Mouse (Mus musculus): Measurements from ENCODE around the gene Ccl20.

The Ccl20 gene

DNA sequence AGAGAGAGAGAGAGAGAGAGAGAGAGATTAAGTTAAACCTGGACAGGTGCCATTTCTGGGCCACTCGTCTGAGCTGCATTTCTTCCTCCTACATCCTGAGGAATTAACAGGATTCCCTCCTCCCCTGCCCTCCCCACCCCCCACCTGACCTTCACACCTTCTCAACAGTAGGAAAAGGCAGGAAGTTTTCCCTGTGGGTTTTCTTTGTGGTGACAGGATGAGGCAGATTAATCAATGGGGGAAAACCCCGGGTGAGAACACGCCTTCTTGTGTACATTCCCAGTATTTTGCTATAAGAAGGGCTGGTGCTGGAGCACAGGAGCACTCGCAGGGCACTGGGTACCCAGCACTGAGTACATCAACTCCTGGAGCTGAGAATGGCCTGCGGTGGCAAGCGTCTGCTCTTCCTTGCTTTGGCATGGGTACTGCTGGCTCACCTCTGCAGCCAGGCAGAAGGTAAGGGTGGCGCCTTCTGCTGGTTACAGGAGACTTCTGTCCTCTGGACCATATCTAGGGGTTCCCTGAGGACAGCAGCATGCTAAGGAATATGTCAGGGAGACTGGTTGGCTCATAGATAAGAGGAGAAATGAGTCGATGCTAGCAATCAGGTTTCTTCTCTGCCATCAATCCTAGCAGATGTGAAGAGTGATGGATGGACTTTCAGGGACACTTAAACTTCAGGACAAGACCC is at the start of gene Ccl20:
TSS of gene Ccl20 (plus strand) at position 320 of the 691 bp plus-strand sequence.
- DNase-seq (ENCODE audit: low read depth, low spot score): no peak

DNA sequence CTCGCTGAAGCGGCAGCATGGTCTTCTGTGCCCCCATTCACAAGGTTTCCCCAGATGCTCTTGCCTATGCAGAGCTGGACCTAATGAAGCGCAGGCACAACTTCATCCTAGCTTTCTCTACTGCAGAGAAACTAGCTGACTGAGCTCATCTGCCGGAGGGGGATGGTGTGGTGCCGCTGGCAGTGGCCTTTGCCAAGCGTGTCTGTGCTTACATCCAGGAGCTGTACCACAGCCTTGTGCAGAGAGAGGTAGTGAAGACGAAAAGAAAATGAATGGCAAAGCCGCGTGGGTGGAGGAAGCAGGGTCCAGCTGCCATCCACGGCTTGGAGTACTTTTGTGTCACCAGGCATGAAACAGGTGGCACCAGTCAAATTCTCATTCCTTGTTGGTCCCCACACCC is 49.4 kb upstream of the Ccl20 start:
- no peak for DNase-seq (ENCODE audit: low read depth, low spot score)

DNA sequence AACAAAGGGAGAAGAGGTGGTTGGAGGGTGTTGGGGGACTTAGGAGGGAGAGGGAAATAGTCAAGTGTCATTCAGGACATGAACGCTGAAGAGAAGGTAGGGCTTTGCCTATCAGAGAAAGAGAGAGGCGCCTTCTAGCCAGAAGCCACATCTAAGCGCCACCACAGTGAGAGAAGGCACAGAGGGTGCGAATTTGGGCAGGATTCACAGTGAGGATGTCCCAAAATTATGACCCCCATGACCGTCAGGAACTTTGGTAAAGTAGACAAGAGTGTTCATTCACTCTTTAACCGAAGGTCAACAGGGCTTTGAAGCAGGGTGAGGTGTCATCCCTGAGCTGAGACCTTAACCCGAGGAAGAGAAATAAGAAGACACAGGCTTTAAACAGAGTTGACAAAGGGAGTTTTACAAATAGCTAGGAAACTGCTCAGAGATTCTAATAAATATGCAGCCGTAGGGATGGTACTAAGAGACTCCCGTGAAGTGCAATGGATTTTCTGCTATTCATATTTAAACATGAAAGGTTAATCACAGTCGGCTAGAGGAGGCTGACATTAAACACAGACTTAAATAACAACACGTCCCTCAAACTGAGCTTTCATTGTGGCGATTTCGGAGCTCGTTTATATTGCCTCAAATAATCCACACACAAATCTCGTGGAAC is 40.9 kb upstream of the Ccl20 start:
- DNase-seq (ENCODE audit: low read depth, low spot score): no peak

DNA sequence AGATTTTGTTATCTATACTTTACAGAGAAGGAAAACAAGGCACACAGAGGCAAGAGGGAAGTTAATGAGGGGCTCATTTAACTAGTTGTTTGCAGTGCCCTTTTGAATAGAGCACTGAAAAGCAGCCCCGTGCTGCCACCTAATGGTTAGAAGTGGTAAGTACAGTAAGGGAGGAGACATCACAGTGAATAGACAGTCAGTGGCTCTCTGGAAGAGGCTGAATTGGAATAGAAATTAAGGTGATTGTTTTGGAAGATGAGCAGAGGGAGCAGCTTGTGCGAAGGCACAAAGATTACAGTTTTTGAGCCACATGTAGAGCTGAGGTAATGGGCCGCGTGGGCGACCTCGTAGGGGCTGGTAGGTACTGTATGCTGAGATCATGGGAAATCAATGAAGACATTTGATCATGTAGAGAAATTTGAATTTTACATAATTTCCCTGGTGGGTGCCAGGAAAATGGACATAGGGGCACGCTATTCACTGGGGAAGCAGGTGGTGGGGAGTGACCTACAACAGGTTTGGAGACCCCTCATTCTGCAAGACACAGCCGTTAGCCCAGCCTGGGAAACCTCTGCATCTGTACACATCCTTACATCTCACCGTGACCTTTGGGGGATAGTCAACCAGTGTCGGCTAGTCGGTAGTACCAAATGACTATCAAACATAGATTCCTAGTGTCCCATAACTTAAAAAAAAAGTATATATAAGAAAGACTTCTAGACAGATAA is 40.2 kb upstream of the Ccl20 start:
- DNase-seq (ENCODE audit: low read depth, low spot score): peak; percentile 61

GRCm38 (mm10) chr1:83077016-83077415 is 39.5 kb upstream of the Ccl20 start:
- no peak for DNase-seq (ENCODE audit: low read depth, low spot score)

- DNase-seq (ENCODE audit: low read depth, low spot score): no peak
Measured at GRCm38 (mm10) chr1:83084790-83085189, 31.8 kb upstream of the Ccl20 start.

DNA sequence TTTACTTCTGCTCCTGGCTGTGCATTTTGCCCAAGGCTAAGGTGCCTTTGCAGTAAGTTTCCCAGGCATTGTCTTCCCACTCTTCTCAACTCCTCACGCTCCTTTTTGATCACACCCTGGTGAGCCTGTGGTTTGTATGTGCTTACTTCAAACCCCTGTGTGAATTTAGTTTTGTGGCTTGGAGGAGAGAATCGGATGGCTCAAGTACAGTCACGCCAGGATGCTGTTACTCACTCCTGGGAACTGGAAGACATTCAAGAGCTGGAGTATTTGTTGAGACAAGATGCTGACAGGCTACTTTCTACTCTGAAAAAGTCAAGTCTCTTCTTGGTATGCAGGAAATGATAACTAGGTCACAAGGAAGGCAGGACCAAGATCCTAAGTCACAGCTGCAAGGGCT is 25.3 kb upstream of the Ccl20 start:
- DNase-seq (ENCODE audit: low read depth, low spot score): no peak

DNA sequence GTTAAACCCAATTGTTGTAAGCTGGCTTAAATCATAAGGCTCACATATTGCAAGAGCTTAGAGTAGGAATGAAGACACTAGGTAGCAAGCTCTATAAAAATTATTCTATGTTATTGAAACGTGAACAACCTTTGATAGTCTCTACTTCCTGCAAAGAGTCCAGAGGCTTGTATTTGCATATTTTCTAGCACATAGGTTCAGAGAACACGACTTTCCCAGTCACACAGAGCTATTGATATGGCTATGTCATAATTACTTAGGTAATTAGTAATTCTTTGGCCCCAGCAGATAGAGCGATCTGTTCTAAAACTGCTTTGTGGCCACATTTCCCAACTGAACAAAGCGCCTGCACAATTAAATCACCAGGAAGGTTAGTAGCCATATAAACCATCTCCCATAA is 19.6 kb upstream of the Ccl20 start:
- DNase-seq (ENCODE audit: low read depth, low spot score): no peak

- no peak for DNase-seq (ENCODE audit: low read depth, low spot score)
Measured at GRCm38 (mm10) chr1:83099160-83099559, 17.4 kb upstream of the Ccl20 start.

- DNase-seq (ENCODE audit: low read depth, low spot score): no peak
Measured at GRCm38 (mm10) chr1:83099580-83100137, 16.9 kb upstream of the Ccl20 start.

GRCm38 (mm10) chr1:83101891-83102290 is 14.7 kb upstream of the Ccl20 start:
- peak; percentile 14 for DNase-seq (ENCODE audit: low read depth, low spot score)

- no peak for DNase-seq (ENCODE audit: low read depth, low spot score)
Measured at GRCm38 (mm10) chr1:83105464-83105863, 11.1 kb upstream of the Ccl20 start.

- DNase-seq (ENCODE audit: low read depth, low spot score): no peak
Measured at GRCm38 (mm10) chr1:83107410-83107978, 9.1 kb upstream of the Ccl20 start.

DNA sequence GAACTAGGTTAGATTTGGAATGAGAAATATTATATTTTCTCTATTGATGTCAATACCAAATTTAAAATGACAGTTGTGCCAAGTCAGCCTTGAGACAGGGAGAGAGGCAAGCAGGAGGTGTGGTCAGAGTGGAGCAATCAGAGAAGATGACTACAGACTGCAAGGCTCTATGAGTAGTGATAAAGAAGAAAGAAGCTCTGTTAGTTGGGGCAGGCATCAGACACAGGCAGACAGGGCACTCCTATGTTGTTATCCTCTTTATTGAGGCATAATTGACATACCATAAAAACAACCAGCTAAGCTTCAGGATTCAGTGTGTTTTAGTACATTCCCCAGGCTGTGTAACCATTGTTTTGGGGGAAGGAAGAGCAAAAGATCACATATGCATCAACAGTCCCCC is 5.6 kb upstream of the Ccl20 start:
- no peak for DNase-seq (ENCODE audit: low read depth, low spot score)

- DNase-seq (ENCODE audit: low read depth, low spot score): no peak
Measured at GRCm38 (mm10) chr1:83111726-83112125, 4.8 kb upstream of the Ccl20 start.

DNA sequence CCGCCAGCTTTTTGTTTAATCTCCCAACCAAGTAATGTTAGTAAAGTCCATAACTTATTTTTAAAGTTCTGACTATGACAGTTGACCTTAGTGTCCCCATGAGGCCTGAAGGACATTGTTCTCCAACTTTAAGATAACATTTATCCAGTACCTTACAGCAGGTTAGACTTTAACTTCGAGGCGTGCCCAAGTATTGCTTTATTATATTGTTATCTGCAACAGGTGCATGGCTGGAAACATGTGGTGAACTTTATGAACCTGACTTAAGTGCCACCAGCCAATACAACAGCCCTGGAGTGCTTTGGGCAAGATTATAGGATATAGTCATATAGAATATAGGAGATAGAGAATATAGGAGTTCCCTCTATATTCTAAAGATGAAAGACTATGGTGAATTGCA is 651 bp downstream of the Ccl20 start:
- DNase-seq (ENCODE audit: low read depth, low spot score): no peak

- no peak for DNase-seq (ENCODE audit: low read depth, low spot score)
Measured at GRCm38 (mm10) chr1:83117661-83118060, 1.1 kb downstream of the Ccl20 start.

DNA sequence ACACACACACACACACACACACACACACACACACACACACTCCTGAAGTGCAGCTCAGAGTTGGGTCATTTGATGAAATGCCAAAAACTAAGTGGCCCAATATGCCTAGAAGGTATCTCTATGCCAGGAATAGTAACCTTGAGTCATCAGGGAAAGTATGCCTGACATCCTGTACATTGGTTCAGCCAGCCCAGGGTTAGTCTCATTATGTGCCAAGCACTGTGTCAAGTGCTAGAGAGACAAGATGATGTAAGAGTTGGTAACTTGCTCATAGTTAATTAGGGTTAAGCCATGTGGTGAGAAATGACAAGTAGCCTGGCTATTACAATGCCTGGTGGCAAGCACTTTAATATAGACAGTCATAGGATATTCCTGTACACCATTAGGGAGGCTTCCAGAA is 3.3 kb downstream of the Ccl20 start:
- no peak for DNase-seq (ENCODE audit: low read depth, low spot score)

DNA sequence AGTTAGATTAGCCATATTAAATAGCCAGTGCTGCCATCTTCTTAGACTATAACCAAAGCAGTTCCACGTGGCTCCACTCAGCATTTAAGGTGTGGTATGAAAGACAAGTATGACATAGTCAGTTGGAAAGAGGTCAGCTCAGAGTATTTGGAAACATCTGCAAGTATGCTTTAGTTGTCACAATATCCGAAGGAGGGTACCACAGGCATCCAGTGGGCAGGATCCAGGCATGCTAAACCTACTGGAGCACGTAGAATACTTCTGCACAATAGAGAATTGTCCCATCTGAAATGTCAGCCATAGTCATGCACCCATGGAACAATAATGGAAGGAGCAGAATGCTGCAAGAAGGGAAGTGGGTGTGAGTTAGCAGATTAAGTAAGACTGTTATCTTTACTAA is 3.7 kb downstream of the Ccl20 start:
- no peak for DNase-seq (ENCODE audit: low read depth, low spot score)

DNA sequence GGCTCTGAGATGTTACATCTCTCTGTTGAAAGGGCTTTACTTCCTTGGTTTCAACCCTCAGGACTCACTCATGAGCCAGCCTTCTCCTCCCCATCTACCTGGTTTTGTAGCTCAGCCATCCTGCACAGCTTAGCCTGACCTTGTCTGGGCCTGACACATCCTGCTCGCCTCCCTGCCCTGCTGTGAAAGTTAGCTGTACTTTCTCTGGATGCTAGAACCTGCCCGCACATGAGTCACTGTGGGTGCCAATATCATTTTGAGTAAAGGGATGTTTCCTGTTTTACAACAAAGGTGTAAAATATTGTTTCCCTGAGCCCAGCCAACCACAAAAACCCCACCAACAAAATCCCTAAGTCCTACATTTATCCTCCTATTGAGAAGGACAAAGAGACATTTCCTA is 6.6 kb downstream of the Ccl20 start:
- no peak for DNase-seq (ENCODE audit: low read depth, low spot score)

DNA sequence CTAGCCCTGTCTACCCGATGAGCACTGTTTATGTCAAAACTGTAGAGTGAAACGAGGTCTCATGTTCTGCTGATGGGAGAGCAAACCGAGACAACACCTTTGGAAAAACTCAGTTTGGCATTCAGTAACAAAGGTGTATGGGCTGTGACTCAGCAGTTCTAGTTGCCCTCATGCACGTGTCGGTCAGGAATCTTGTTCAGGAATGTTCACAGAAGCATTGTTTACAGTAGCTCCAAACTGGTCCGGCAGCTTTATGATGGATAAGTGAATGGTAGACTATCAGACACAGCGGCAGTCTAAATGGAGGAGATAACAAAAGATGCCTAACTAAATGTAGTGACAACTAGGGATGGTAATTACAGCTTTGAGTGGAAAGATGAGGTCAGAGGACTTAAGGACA is 19.3 kb downstream of the Ccl20 start:
- DNase-seq (ENCODE audit: low read depth, low spot score): no peak

GRCm38 (mm10) chr1:83137847-83138246 is 21.3 kb downstream of the Ccl20 start:
- no peak for DNase-seq (ENCODE audit: low read depth, low spot score)

Data from brain, embryonic 18.5 days (tissue).